Mouse (Mus musculus): Measurements from ENCODE around the gene Fam172a.

Gene Fam172a

DNA sequence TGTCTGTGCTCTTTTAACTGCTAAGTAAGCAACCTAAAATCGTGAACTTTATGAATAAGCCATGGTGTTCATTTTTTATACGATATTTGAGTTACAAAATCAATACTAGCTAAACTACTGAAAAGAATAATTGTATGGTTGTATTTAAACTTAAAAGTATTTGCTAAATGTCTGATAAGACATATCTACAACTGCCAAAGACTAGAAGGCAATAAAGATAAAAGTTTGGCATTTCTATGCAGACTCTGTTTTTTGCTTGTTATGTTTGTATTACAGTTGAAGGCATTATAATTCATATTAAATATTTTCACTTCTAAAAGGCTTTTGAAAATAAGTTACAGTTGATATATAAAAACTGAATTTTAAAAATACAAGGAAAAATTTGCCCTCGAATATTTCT, 274.4 kb downstream of the Fam172a start:
- DNase-seq (ENCODE audit: low read depth) = no peak

- DNase-seq (ENCODE audit: low read depth) = no peak
Measured at GRCm38 (mm10) chr13:77977121-77977520, 275.3 kb downstream of the Fam172a start.

GRCm38 (mm10) chr13:77982105-77982851, 280.4 kb downstream of the Fam172a start:
- peak; percentile 75 for DNase-seq (ENCODE audit: low read depth)

DNA sequence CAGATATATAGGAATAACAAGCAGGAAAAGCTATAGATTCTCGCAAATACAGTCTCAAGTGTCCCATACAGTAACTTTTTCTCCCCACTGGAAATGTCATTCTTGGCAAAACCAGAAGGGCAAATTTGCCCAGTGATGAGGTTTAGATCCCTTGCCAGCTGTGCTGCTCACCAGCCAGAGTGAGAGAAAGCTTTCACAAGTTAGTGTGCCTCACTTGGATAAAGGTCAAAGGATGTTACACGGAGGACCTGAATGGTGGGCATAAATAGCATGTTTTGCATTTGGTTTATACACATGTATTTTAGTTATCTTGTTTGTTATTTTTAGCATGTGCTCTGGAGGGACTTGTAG, 281.0 kb downstream of the Fam172a start:
- no peak for DNase-seq (ENCODE audit: low read depth)

DNA sequence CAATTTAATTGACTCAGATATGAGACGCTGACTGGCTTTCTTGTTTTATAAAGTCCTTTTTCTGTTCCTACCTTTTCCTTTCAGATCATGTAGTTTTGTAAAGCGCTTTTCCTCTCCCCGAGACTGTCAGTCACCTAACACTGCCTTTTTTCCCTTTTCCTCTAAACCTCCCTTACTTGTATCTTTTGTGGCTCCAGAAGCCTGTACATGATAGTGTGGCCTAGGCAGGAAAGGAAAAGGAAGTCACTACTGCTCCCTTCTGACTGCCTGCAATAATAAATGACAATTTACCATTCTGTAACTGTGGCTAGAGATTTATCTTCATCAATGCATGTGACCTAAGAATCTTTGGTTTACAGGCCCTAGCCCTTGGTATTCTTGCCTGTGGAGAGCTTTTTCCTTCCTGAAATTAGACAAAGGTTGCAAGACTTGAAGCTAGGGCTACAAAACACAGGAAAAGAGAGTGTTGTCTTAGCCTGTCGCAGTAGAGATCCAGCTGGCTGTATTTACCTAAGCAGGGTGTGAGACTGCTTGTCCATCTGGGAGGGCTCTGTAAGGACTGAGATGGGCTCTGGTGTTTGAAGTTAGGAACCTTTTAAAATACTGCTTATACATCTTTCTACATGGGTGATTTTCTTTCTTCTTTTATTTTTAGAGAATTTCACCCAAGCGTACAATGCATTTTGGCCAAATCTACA, 289.5 kb downstream of the Fam172a start:
- DNase-seq (ENCODE audit: low read depth) = no peak

GRCm38 (mm10) chr13:78004649-78005048, 302.8 kb downstream of the Fam172a start:
- no peak for DNase-seq (ENCODE audit: low read depth)

GRCm38 (mm10) chr13:78005344-78005743, 303.5 kb downstream of the Fam172a start:
- DNase-seq (ENCODE audit: low read depth) = no peak

DNA sequence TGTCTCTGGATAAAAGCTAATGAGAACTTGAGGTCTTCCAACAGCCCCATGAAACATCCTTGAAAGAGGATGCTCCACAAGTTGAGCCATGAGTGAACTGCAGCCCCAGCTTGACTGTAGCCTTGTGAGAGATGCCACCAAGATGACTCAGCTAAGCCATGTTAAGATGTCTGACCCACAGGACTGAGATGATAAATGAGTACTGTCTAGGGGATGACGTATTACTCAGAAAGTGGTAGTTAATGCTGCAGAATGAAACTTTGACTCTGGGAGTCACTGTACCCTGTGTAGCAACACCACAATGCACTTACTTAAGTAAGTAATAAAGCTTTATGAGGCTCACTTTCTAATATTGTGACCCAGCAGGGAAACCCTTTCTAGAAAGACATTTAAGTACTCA, 308.3 kb downstream of the Fam172a start:
- peak; percentile 66 for DNase-seq (ENCODE audit: low read depth)

DNA sequence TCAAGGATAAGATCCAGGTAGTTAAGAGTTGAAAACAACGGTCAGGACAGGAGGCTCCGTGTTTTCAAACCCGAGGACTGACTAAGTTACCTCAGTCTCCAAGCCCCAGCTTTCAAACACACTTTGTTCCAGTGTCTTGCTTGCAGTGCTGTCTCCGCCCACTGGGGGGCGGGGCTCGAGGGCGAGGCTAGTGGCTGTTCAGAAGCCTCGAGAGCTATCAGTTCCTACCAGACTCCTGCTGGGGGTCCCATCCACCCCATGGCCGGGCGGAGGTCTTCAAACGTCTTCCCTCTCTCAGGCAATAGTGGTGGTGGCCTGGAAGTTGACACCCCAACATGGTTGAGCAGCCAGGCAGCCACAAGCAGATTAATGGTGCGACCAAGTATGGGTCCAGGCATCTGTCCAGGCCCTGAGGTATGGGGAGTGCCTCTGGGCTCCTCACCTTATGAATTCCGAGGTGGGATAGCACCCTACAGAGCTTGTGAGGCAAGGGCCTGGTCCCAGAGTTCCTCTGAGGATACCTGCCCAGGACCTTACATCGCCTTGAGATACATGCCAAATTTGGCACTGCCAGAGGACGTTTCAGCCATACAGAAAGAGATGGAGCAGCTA, 323.0 kb downstream of the Fam172a start, which contains the start of gene Pou5f2:
Gene Pou5f2 (plus strand): TSS at position 220 of the 612 bp plus-strand sequence.
- peak; percentile 8 for DNase-seq (ENCODE audit: low read depth)

- DNase-seq (ENCODE audit: low read depth) = no peak
Measured at GRCm38 (mm10) chr13:78032821-78033220, 331.0 kb downstream of the Fam172a start.

GRCm38 (mm10) chr13:78037203-78037602, 335.4 kb downstream of the Fam172a start:
- no peak for DNase-seq (ENCODE audit: low read depth)

GRCm38 (mm10) chr13:78043203-78043602, 341.4 kb downstream of the Fam172a start:
- DNase-seq (ENCODE audit: low read depth) = no peak

DNA sequence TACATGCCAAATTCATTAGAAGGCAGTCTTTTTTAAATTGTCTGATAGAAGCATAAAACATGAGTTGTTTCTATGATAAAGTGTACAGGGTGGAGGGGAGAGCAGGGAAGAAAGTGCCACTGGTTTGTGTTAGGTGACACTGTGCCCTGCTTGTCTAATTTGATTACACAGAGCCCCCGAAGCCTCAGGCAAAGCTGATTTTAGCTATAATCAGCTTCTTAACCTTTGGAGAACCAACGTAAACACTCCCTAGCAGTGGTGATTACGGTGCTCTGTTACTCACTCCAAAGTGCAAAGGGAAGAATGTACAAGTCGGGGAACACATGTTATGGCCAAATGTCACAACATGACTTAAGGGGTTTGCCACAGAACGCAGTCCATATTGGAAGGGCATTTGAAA, 343.3 kb downstream of the Fam172a start:
- DNase-seq (ENCODE audit: low read depth) = no peak

DNA sequence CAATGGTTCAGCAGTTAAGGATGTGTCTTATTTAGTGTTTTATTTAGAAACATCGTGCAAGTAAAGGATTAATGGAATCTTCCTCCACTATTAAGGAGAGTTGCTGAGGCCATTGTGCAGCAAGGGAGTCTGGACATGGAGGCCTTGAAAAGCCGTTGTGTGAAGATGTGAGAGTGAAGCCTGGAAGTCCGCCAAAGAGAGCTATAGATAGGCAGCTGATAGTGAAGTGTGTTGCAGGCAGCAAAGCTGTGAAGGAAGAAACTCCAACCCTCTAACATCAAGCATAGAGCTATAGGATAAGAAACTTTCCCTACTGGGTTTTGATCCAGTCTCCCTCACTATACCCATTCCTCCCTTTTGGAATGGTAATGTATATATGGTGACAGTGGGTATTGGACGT, 385.9 kb downstream of the Fam172a start:
- no peak for DNase-seq (ENCODE audit: low read depth)

- DNase-seq (ENCODE audit: low read depth) = no peak
Measured at GRCm38 (mm10) chr13:78090701-78091100, 388.9 kb downstream of the Fam172a start.

- no peak for DNase-seq (ENCODE audit: low read depth)
Measured at GRCm38 (mm10) chr13:78091949-78092348, 390.1 kb downstream of the Fam172a start.

DNA sequence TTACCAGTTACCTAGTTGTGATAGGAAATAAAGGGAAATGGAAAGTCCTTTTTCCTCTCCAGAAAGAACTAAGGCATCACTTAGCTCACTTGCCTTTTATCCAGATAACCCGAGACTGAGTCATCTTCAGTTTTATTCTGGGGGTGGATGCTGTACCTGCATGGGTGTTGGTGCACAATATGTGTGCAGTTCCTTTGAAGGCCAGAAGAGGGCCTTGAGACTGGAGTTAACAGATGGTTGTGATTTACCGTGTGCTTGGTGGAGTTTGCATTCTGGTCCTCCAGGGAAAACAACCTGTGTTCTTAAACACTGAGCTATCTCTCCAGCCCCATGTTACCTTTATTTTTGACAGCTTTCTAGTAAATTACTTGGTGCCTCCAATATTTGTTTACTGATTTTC, 392.5 kb downstream of the Fam172a start:
- peak; percentile 11 for DNase-seq (ENCODE audit: low read depth)

- no peak for DNase-seq (ENCODE audit: low read depth)
Measured at GRCm38 (mm10) chr13:78095071-78095973, 393.5 kb downstream of the Fam172a start.

DNA sequence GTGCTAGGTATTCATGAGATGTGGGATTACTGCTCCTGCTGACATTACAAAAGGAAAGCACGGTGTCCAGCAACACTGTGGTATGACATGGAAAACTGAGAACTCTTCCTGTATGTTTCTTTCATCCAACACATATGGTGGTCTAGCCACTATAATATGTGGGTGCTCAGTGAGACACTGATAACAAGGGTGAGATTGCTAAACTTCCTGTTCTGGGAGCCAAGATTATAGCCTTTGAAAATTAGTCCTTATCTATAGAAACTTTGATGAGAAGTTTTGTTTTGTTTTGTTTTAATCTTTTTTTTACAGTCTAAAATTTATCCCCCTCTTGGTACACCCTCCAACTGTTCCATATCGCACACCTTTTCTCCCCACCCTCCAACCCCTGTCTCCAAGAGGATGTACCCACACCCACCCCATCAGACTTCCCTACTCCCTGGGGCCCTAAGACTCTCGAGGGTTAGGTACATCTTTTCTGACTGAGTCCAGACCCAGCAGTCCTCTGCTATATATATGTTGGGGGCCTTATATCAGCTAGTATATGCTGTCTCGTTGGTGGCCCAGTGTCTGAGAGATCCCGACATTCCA, 397.1 kb downstream of the Fam172a start:
- DNase-seq (ENCODE audit: low read depth) = no peak

GRCm38 (mm10) chr13:78099746-78100530, 398.1 kb downstream of the Fam172a start:
- peak; percentile 27 for DNase-seq (ENCODE audit: low read depth)

- no peak for DNase-seq (ENCODE audit: low read depth)
Measured at GRCm38 (mm10) chr13:78100664-78101063, 398.8 kb downstream of the Fam172a start.

All from NIH3T3 (cell line).